Mouse (Mus musculus) adrenal gland, adult (tissue): ENCODE data around the gene Sidt2.

ENCODE experiments used
- DNase-seq, 2 experiments: peaks; one replicate each; pipeline ENCODE4 v3.0.0; 2022 to 2023; ENCODE audit warnings: low spot score in 1 of 2; ENCODE audit not compliant: inconsistent age in 2 of 2

Gene Sidt2

DNA sequence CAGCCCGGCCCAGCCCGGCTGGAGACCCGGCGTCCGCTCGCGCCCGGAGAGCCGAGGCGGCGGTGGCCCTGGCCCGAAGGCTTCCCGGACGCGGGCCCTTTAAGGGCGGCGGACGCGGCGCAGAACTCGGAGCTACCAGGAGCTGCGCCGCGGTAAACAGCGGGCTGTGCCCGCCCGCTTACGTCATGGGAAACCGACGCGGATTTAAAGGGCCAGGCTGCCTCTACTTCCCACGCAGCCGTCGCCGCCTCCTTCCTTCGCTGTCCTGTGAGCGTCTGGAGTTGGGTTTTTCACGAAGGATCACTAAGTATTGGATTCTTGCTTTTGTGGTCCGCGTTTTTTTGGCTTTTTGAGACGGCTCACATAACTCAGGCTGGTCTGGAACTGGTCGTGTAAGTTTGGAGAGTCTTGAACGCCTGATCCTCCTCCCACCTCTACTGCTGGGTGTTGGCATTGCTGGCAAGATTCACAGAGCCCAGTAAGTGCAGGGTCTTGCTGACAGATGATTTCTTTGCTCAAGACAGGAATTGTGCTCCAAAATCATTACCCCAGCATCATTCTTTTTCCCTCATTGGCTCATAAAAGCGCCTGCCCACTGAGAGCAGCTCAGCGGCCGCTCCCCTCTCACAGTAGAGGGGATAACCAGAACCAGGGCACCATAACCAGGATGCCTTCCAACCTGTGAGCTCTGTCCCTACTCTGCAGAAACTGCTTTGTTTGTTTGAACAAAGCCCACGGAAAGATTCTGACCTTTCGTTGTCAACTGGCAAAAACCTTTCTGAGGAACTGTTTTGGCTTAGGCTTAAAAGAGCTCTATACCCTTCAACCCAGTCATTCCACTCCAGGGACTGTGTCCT lies at the start of gene Sidt2:
Gene Sidt2 (minus strand): TSS at position 152 of the 857 bp plus-strand sequence.
- peak; percentile 92 to 96 for DNase-seq

DNA sequence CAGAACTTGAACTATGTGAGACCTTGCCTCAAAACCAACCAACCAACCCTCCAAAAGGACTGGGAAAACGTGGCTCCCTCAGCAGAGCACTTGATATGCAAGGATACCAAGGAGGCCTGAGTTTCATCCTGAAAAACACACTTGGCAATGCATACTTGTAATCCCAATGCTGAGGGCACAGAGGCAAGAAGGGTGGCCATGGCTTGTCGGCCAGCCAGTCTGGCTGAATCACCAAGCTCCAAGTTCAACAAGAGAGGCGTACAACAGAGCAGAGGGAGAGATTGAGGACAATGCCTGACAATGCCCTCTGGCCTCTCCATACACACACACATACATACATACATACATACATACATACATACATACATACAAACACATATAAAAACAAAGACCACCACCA lies 49.5 kb upstream of the Sidt2 start:
- DNase-seq, result peak in 1 of 2 experiments; percentile 65

DNA sequence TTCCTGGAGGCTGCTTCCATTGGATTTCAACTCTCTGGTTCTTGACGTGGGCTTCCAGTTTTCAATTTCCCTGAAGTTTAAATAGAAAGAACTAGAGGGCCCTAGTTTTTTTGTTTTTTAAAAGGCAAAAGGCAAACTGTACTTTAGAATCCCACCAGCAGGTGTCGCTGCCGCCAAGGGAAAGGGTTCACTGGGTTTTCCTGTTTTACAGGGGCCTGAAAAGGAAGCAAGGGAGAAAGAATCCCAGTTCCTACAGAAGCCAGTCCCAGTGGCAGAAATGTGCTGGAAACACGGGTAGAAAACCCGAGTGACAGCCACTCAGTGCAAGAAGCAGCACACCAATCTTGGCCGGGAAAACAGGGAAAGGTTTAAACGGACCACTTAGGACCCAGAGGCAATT lies 48.7 kb upstream of the Sidt2 start:
- peak; percentile 73 to 95 for DNase-seq

DNA sequence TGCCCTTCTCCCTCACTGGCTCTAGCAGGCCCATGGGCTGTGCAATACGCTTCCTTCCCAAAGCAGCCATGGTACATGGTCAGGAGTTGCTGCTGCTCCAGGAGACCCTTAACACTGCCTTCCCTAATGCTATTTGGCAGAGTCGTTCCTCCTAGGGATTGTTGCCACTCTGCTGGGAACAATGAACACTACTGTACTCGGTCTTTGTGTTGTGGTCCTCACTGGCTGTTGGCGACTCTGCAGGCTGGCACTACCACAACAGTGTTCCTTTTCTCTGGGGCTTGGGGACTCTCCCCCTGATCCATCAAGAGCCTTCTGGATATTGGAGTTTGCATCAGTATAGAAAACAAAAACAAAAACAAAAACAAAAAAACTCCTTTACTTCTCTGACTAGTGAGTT lies 44.0 kb upstream of the Sidt2 start:
- no peak for DNase-seq

DNA sequence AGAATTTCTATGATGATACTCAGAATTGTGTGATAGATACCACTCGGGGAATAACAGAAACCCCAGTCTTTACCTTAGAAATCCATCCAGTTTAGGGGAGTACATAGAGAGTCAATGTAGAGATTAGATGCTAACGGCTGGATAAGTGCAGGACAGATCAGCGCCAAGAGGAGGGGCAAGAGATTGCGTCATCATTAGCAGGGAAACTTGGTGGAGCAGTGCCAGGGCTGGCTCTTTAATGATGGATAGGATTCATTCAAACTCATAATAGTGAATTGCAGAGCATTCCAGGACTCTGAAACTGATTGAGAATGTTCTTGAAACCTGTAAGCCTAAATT lies 30.1 kb upstream of the Sidt2 start:
- DNase-seq, result peak; percentile 80 to 92

DNA sequence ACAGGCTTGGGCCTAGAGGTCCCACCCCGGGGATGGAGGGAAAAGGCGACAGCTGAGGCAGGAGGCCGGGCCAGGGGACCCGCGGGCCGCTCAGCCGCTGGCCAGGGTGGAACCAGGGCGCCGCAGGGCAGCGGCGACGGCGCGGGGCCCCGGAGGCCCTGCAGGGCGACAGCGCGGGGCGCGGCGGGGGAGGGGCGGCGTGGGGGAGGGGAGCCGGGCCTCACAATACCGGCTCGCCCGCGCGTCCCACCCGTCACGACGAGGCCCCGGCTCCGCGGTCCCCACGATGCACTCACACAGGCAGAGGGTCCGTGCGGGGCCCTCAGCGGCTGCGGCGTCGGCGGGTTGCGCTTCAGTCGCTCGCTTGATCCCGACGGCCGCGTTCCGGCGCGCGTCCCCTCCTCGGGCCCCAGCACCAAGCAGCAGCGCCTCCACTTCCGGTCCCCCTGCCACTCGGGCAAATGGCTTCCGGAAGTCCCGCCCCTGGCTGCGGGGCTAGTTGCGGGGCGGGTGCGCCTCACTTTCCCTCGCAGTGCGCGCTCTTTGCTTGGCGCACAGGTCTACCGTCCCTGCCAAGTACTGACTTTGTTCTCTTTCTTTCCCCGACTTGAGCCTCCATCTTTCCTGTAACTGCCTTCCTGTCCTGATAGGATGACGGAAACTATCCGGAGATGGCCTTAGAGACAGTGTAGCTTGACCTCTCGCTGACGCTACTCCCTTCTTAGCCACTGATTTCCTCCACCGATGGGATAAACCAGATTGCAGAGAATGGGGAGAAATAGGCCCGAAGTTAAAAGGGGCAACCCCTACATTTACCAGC lies 29.6 kb upstream of the Sidt2 start:
- DNase-seq, result peak; percentile 92 to 97

DNA sequence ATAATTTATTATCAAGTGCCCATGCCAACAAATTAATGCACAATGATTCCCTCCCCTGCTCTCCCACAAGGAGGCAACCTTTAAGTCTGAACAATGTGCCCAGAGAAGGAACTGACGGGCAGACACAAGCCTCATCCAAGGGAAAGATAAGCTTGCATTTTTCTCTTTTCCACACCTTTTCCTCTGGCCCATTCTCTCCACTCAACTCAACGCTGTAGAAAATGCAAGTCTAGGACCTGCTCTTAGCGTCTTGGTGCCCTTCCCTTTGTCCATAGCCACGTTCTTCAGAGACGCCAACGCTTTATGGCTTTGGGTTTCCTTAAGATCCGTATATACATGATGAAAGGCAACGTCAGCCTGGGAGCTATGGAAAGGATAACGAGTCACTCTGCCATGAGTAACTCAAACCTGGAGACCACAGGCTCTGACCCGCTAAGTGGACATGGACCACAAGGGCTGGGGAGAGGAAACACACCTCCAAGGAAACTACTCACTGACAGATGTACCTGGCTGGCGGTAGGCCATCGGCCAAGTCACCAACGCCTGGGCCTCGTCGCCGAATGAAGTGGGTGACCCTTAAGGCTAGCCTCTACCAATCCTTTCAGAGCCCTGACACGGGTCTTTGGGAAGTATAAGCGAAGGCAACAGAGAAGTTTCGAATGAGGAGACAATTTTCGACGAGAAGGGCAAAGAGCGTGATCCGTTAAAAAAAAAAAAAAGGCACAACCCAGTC lies 28.8 kb upstream of the Sidt2 start:
- peak; percentile 44 to 65 for DNase-seq

DNA sequence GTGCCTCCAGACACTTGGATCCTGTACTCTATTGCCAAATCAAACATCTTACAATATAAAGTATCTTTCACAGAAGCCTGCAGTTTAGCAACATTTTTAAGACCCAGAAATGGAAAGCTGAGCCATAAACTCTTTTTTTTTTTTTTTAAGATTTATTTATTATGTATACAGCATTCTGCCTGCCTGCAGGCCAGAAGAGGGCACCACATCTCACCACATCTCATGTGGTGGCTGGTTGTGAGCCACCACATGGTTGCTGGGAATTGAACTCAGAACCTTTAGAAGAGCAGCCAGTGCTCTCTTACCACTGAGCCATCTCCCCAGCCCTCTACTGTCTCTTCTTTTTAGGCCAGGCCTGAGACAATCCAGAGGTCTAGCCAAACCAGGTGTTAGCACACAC lies 26.3 kb upstream of the Sidt2 start:
- DNase-seq, result no peak

DNA sequence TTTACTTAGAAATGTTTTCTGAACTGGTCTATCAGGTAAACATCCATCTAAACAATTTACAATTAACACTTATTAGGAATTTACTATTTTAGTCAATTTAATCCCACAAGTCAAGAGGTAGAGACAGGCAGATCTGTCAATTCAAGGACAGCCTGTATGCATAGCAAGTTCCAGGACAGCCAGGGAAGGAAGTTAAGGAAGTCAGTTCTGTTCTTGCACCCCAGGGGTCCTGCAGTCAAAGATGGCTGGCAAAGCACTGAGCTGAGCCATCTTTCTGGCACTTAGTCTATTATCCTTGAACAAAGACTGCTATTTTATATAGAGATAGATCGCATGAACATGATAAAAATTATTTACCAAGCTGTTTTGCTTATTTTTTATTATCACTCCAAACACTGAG lies 25.6 kb upstream of the Sidt2 start:
- no peak for DNase-seq

DNA sequence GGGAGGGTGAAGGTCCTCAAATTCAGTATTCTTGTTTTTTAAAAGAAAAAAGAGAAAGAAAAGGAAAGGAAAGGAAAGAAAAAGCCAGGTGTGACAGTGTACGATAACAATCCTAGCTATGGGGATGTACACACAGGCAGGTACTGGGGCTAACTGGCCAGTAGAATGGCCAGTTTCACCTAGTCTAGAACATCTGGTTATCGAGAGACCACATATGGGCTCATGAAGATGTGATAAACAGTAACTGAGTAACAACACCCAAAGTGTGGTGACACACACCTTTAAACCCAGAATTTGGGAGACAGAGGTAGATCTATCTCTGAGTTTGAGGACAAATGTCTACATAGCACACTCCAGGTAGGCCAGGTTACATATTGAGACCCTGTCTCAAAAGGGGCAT lies 24.7 kb upstream of the Sidt2 start:
- no peak for DNase-seq

DNA sequence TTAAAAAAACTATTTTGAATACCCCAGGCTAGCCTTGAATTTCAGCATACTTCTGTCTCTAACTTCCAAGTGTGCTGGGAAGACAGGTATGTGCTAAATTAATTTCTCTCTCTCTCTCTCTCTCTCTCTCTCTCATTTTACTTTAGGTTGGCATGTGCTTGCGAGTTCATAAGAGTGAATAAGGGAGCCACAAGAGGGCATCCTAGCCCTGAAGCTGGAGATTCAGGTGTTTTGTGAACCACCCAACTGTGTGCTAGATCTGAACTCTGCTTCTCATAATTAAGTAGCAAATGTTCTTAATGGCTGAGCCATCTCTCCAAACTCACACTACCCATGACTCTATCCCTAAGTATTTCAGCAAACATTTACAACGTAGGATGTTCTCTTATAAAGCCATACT lies 21.8 kb upstream of the Sidt2 start:
- DNase-seq, result peak in 1 of 2 experiments; percentile 26

DNA sequence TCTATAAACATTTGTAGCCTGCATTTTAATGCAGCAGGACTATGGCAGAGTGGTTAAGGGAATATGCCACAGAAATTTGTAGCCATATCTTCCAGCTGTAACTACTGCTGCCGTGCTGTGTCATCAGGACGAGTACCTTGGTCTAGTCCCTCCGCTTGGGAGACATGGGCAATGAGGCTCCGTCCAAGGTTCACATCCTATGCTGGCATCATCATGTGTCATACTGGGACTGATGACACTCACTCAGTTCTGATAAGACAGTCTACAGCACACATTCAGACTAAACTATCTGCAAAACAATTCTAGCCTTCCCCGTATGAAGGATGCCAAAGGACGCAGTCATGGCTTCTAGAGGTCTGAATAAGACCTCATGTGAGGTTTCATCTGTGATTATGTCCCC lies 8.5 kb upstream of the Sidt2 start:
- peak in 1 of 2 experiments; percentile 73 for DNase-seq

DNA sequence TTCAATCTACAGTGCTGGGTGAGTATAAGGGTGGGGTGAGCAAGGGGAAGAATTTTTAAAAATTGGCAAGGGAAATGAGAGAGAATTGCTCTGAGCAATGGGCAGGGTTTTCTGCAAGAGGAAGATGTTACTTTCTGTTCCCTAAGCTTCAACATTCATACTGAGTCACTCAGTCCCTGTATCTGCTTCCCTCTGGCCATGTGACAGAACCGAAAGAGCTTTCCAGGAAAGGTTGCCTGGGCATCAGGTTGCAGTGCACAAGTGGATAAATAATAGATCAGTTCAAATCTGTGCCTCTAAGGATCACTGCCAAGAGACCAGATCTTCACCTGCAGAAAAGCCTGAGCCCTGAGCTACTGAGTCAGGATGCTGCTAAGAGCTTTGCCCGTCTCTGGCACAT lies 6.8 kb upstream of the Sidt2 start:
- peak; percentile 64 to 82 for DNase-seq

DNA sequence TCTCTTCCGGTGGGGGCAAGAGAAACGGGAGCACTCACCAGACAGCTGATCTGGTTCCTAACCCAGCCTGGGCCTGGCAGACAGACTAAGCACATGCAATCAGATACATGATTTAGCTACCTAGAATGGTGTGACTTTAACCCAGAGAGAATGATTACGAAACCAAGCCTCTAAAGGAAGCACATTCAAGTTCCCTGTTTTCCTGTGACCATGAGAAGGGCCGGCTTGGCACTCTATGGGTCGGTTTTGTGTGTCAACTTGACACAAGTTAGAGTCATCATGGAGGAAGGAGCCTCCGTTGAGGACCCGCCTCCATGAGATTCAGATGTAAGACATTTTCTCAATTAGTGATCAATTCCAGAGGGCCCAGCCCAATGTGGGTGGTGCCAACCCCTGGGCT lies 4.6 kb upstream of the Sidt2 start:
- peak in 1 of 2 experiments; percentile 77 for DNase-seq

DNA sequence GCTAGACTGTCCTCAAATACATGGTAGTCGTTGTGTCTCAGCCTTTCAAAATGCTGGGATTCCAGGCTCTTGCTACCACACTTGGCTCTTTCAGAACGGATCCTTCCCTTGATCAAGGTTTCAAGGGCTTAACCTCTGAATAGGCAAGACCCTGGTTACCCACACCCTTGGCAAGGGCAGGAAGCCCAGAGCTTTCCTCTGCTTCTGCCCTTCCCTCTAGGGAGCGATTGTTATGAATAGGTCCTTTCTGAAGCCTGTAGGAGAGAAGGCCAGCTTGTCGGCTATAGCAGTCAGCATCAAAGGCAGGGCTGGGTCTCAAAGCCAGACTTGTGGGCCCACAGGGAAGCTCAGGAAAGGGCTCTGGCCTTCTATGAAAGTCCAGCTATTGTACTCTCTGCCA lies 3.8 kb upstream of the Sidt2 start:
- peak in 1 of 2 experiments; percentile 74 for DNase-seq

DNA sequence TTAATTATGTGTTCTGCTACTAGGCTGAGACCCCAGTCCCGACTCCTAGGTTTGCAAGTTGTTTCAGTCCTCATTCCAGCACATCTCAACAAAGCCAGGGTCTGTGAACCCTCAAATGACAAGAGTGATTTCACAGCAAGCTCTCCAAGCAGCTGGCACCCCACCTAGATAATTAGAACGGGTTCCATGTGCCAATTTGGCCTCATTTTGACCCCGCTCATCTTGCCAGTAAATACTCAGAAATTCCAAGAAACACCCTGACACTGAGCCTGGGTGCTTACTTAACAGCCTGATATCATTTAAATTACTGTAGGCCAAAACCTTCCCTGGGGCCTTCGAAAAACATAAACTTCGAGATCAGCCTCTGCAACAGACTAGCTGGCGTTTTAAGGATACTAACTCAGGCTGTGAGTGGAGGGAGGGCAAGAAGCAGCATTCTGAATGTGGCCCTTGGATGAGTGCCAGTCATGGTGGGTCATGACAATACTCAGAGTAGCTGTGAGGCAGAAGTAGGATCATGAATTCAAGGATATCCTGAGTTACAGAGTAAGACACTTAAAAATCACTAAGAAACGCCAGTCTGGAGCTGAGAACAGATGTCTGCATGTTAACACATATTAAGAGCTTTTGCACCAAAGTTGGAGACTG lies 3.1 kb upstream of the Sidt2 start:
- DNase-seq, result peak; percentile 48 to 80

DNA sequence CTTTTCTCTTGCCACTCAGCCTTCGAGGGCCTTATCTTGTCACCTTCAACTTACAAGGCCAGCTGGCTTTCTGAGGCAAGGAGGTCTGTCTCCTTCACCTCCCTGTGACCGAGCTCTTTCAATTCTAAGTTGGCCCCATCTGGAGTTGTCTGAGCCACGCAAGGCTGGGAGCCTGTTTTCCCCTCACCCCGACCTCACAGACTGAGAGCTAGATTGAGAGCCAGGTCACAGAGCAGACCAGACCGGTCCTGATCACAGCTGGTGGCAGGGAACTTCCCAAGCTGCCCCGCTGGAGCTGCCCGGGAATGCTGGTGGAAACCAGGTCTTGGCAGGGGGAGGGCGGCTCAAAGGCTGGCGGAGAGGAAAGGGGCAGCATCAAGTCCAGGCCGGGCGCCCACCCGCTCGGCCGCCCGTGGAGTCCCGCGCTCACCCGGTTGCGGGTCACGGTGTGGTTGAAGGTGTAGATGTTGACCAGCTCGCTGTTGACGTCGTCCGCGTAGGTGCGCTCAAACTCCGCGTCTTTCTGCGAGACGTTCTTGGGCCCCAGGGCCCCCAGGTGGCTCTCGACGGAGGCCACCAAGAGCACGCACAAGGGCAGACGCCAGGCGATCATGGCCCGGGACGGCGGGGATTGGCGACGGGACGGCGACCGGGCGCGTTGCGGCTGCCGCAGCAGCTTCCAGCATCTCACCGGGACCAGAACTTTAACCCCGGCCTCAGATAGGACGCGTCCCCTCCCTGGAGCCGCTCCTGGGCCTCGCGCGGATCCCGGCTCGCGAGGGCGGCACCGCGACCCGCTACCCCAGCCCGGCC lies 558 bp downstream of the Sidt2 start:
- DNase-seq, result peak; percentile 72 to 90

DNA sequence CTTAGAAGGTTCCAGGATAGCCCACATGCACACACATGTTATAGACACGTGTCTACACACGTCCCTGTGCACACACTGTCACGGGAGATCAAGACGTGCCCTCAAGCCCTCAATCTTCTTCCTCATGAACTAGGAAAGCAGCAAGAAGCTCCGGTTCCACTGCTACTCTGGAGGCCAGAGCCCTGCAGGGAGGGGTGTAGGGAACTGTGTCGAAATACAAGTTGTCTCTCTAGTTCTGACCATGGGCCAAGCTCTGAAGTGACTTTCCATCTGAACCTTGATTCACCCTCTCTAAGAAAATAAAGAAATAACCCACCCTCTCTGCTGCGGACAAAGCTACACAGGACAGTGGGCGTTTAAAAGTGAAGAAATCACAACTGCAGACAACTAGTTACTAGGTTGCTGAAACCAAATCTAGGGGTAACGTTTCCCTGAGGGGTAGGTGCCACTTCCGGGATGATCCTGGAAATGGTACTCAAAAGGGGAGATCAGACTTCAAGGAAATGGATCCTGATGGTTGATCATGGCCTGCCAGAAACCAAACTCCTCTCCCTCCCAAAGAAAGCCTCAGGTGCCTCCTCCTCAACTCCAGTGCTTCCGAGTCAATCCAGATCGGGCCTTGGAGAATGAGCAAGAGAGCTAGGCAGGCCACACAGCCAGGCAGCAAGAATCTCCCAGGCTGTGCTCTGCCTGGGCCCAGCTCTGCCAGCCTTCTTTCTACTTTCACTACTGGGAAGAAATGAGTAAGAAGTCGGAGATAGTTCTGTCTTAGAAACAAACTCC lies 1.4 kb downstream of the Sidt2 start:
- DNase-seq, result peak; percentile 53 to 84

DNA sequence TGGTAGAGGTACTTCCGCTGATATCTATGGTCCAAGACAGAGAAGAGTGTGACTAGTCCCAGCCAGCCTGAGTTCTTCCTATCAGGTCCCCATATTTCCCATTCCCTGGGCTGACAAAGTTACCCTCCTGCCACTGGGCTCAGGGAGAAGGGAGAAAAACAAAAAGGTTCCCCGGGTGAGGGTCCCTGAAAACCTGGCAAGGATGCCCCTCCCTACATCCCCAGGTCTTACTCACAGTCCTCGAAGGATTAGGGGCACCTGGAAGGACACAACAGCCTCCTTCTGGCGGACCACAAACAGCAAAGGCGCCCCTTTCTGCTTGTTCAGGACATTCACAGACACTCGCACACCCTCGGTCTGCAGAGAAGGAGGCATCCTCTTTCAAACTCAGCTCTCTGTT lies 2.2 kb downstream of the Sidt2 start:
- DNase-seq, result no peak
